Mouse (Mus musculus): ENCODE measurements around the gene Tbc1d2. TPM values are rescaled to one million over a fixed set of nuclear protein-coding genes. Genes with fewer than 3 reads are reported as not detected.

Gene Tbc1d2
- total RNA-seq, 2 experiments from 2014 or later: 1.2 to 1.5 TPM

GRCm38 (mm10) chr4:46563847-46564246 is 86.2 kb downstream of the Tbc1d2 start:
- DNase-seq (ENCODE audit: low spot score): no peak
- intact Hi-C loops (cut with DNase I): no loop called here

GRCm38 (mm10) chr4:46562841-46563240 is 87.2 kb downstream of the Tbc1d2 start:
- intact Hi-C loops (cut with DNase I): no loop called here
- DNase-seq (ENCODE audit: low spot score): no peak

- intact Hi-C loops (cut with DNase I): no loop called here
Observed at GRCm38 (mm10) chr4:46562037-46562436, 88.0 kb downstream of the Tbc1d2 start.

GRCm38 (mm10) chr4:46560069-46560705 is 89.8 kb downstream of the Tbc1d2 start:
- intact Hi-C loops (cut with DNase I): no loop called here
- no peak for DNase-seq (ENCODE audit: low spot score)

More at GRCm38 (mm10) chr4:46562037-46562436, 88.0 kb downstream of the Tbc1d2 start:
- no peak for DNase-seq (ENCODE audit: low spot score)

- no peak for DNase-seq (ENCODE audit: low spot score)
- intact Hi-C loops (cut with DNase I): no loop called here
Observed at GRCm38 (mm10) chr4:46558672-46559667, 91.0 kb downstream of the Tbc1d2 start.

GRCm38 (mm10) chr4:46556933-46557332 is 93.1 kb downstream of the Tbc1d2 start:
- intact Hi-C loops (cut with DNase I): no loop called here
- DNase-seq (ENCODE audit: low spot score): no peak

- no peak for DNase-seq (ENCODE audit: low spot score)
- intact Hi-C loops (cut with DNase I): no loop called here
Observed at GRCm38 (mm10) chr4:46555762-46556161, 94.2 kb downstream of the Tbc1d2 start.

Other genes with a start within 250 kb of the Tbc1d2 start
- under 1 TPM; 0.18 to 0.42 TPM for gene Hemgn, start 236.7 kb downstream of the Tbc1d2 start, total RNA-seq (2021)
- 10 to 100 TPM; 51.7 to 57.3 TPM for gene Anp32b, start 199.3 kb downstream of the Tbc1d2 start, total RNA-seq (2021)
- 10 to 100 TPM; 15.5 to 16.5 TPM for gene Nans, start 161.0 kb downstream of the Tbc1d2 start, total RNA-seq (2021)
- 1 to 10 TPM; 1.7 to 1.9 TPM for gene Trim14, start 114.1 kb downstream of the Tbc1d2 start, total RNA-seq (2021)
- gene Coro2a, start 48.0 kb downstream of the Tbc1d2 start, total RNA-seq (2021): under 1 TPM; 0.18 to 0.45 TPM